Mouse (Mus musculus): ENCODE measurements around the gene C530025M09Rik. TPM values are rescaled to one million over a fixed set of nuclear protein-coding genes. Genes with fewer than 3 reads are reported as not detected.

C530025M09Rik gene
- total and polyA plus RNA-seq, 3 experiments = not detected

DNA sequence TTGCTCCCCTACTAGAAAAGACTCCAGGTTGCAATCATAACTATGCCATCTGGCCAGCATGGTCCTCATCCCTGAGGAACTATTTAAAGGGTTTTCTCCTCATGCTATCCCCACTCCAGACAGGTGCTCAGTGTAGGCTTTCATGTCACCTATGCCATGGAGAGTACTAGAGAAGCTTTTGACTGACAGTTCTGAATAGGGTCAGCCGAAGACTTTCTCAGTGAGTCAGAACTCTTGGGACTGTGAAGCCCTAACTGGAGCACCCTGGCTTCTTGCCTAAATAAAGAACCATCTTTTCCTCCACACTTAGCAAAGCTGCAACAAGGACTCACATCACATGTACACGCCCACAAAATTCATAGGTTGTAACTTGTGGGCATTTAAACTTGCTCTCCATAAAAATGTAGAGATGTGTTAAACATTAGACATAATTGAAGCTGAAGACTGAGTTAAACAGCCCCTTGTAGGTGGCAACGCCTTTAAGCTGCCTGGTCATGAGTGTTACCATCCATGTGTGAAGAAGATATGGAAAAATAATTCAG is 26.3 kb downstream of the C530025M09Rik start:
- TF ChIP-seq MAX (IDR thresholded peaks at IDR 0.05; ENCODE audit: low read length) (no peak), MXI1 (IDR thresholded peaks at IDR 0.05; ENCODE audit: low read depth, low read length) (no peak), POLR2AphosphoS2 (IDR thresholded peaks at IDR 0.05; ENCODE audit: low read length) (no peak), SMC3 (IDR thresholded peaks at IDR 0.05; ENCODE audit: low read depth, low read length) (no peak), KAT2A (conservative IDR thresholded peaks at IDR 0.05; ENCODE audit: low read depth, low read length) (no peak), POLR2A (IDR thresholded peaks at IDR 0.05; ENCODE audit: control insufficient read depth in 1 of 2, insufficient read depth in 1 of 2, low read depth in 1 of 2, low read length in 2 of 2, poor library complexity in 1 of 2) (no peak), UBTF (IDR thresholded peaks at IDR 0.05; ENCODE audit: borderline replicate concordance, insufficient read depth, low read depth, low read length) (no peak), JUND (IDR thresholded peaks at IDR 0.05; ENCODE audit: low read depth, low read length) (no peak), GATA1 (IDR thresholded peaks at IDR 0.05; ENCODE audit: low read depth, low read length) (no peak), MAZ (IDR thresholded peaks at IDR 0.05; ENCODE audit: low read depth, low read length) (no peak), MAFK (IDR thresholded peaks at IDR 0.05; ENCODE audit: borderline replicate concordance, low read depth, low read length) (no peak), ZNF384 (IDR thresholded peaks at IDR 0.05; ENCODE audit: low read depth, low read length) (no peak), RCOR1 (IDR thresholded peaks at IDR 0.05; ENCODE audit: low read depth, low read length) (no peak), POLR2AphosphoS5 (IDR thresholded peaks at IDR 0.05; ENCODE audit: borderline replicate concordance, low read depth, low read length) (no peak), TAL1 (IDR thresholded peaks at IDR 0.05; ENCODE audit: low read length) (no peak), ZC3H11A (IDR thresholded peaks at IDR 0.05; ENCODE audit: low read depth, low read length) (no peak), ELF1 (IDR thresholded peaks at IDR 0.05; ENCODE audit: low read depth, low read length) (no peak), MYB (IDR thresholded peaks at IDR 0.05; ENCODE audit: low read depth, low read length) (no peak), CHD1 (IDR thresholded peaks at IDR 0.05; ENCODE audit: low read depth, low read length) (no peak), EP300 (IDR thresholded peaks at IDR 0.05; ENCODE audit: low read depth in 1 of 2, low read length in 2 of 2) (no peak)
- Histone ChIP-seq H3K4me3 (ENCODE audit: control insufficient read depth in 1 of 2, insufficient read depth in 1 of 2, low read depth in 2 of 2, low read length in 2 of 2) (no peak overlapping the region), H3K27ac (ENCODE audit: control insufficient read depth, low read depth, low read length) (no peak overlapping the region), H3K27me3 (ENCODE audit: control insufficient read depth in 1 of 2, insufficient read depth in 2 of 2, low read length in 2 of 2) (no peaks in the 10 kb centered on the region), H3K4me1 (ENCODE audit: control insufficient read depth in 1 of 2, insufficient read depth in 2 of 2, low read length in 2 of 2) (no peaks in the 10 kb centered on the region), H3K9ac (ENCODE audit: control insufficient read depth, low read depth, low read length, poor library complexity, severe bottlenecking) (no peak overlapping the region), H3K9me3 (replicated peaks; ENCODE audit: insufficient read depth, low read length) (no peaks in the 10 kb centered on the region), H3K36me3 (ENCODE audit: control insufficient read depth in 1 of 2, insufficient read depth in 2 of 2, low read length in 2 of 2) (no peaks in the 10 kb centered on the region), H3K79me2 (ENCODE audit: control insufficient read depth, insufficient read depth, low read length, poor library complexity) (no peaks in the 10 kb centered on the region)
- DNase-seq (ENCODE audit: low read depth, low spot score) = no peak

DNA sequence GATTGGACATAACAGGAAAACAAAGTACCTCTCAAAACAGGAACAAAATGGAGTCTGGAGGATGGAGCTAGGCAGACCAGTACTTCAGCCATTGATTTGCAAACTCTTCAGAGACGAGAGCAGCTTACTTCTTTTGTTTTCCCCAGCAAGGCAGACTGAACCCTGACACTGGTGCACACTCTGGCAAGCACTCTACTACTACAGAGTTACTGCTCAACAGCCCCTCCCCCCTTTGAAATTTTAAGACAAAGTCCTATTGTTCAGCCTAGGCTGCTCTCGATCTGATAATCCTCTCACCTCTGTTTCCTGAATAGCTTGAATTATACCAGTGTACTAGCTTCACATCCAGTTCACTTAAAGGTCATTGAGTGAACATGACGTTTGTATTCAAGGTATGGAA is 32.4 kb downstream of the C530025M09Rik start:
- Histone ChIP-seq H3K36me3 (ENCODE audit: control insufficient read depth in 1 of 2, insufficient read depth in 2 of 2, low read length in 2 of 2) (no peaks in the 10 kb centered on the region), H3K4me3 (ENCODE audit: control insufficient read depth in 1 of 2, insufficient read depth in 1 of 2, low read depth in 2 of 2, low read length in 2 of 2) (no peak overlapping the region), H3K4me1 (ENCODE audit: control insufficient read depth in 1 of 2, insufficient read depth in 2 of 2, low read length in 2 of 2) (no peaks in the 10 kb centered on the region), H3K27me3 (ENCODE audit: control insufficient read depth in 1 of 2, insufficient read depth in 2 of 2, low read length in 2 of 2) (no peaks in the 10 kb centered on the region), H3K27ac (ENCODE audit: control insufficient read depth, low read depth, low read length) (no peak overlapping the region), H3K9me3 (replicated peaks; ENCODE audit: insufficient read depth, low read length) (no peaks in the 10 kb centered on the region), H3K9ac (ENCODE audit: control insufficient read depth, low read depth, low read length, poor library complexity, severe bottlenecking) (no peak overlapping the region), H3K79me2 (ENCODE audit: control insufficient read depth, insufficient read depth, low read length, poor library complexity) (no peaks in the 10 kb centered on the region)
- DNase-seq (ENCODE audit: low read depth, low spot score) = no peak
- TF ChIP-seq POLR2A (IDR thresholded peaks at IDR 0.05; ENCODE audit: control insufficient read depth in 1 of 2, insufficient read depth in 1 of 2, low read depth in 1 of 2, low read length in 2 of 2, poor library complexity in 1 of 2) = no peak
- no peak for TF ChIP-seq CHD1 (IDR thresholded peaks at IDR 0.05; ENCODE audit: low read depth, low read length)
- no peak for TF ChIP-seq RCOR1 (IDR thresholded peaks at IDR 0.05; ENCODE audit: low read depth, low read length)
- TF ChIP-seq BHLHE40 (IDR thresholded peaks at IDR 0.05; ENCODE audit: borderline replicate concordance, low read depth, low read length) = no peak
- no peak for TF ChIP-seq CTCF (IDR thresholded peaks at IDR 0.05 in 2 of 3, conservative IDR thresholded peaks at IDR 0.05 in 1 of 3; ENCODE audit: control insufficient read depth in 1 of 3, insufficient read depth in 1 of 3, low read depth in 2 of 3, low read length in 3 of 3, poor library complexity in 1 of 3, severe bottlenecking in 1 of 3)
- TF ChIP-seq POLR2AphosphoS5 (IDR thresholded peaks at IDR 0.05; ENCODE audit: borderline replicate concordance, low read depth, low read length) = no peak
- TF ChIP-seq CHD2 (IDR thresholded peaks at IDR 0.05; ENCODE audit: low read length) = no peak
- no peak for TF ChIP-seq EP300 (IDR thresholded peaks at IDR 0.05; ENCODE audit: low read depth in 1 of 2, low read length in 2 of 2)
